In the genomic region with DNA sequence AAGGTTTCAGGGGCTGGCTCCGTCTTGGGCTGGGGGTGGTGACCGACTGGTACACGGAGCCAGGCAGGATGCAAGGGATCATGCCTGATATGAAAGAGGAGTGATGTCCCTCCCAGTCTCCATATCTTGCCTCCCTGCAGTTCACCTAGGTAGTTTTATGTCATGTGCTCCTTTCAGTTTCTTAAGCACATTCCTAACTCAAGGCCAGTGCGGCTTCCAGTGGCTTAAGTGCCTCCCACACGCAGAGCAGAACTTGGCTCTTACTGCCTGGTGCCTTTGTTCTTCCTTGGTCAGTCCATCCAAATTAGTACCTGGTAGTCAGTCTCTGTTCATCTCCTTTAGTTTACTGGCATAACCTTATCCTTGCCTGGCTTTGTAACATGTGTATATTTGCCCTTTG, we compare ENCODE assay signal across 19 mouse cellular contexts.
"Had no signal": no experiment of that assay in that cellular context is flagged by ENCODE, and none has a peak within 500 bp of the region (broad histone marks: within the 10 kb centered on the region; RNA-seq: fewer than 3 reads in every experiment).

No protein-coding gene starts in this region.

- H3K27me3 ChIP-seq: limb, embryonic 13.5 days; liver, embryonic 12.5 days; liver, embryonic 15.5 days; lung, embryonic 15.5 days had no signal

- H3K9me3 ChIP-seq: limb, embryonic 10.5 days; limb, embryonic 13.5 days; liver, embryonic 12.5 days; liver, embryonic 15.5 days; lung, embryonic 15.5 days; megakaryocyte, embryonic 14.5 days; midbrain, embryonic 10.5 days had no signal

- ATAC-seq: intestine, postnatal 0 days; liver, embryonic 12.5 days had no signal

- H3K4me2 ChIP-seq: limb, embryonic 13.5 days; liver, embryonic 12.5 days; liver, embryonic 15.5 days; lung, embryonic 15.5 days had no signal

- H3K4me3 ChIP-seq: limb, embryonic 10.5 days; limb, embryonic 13.5 days; liver, embryonic 12.5 days; liver, embryonic 15.5 days; lung, embryonic 15.5 days; megakaryocyte, embryonic 14.5 days; midbrain, embryonic 10.5 days had no signal

- H3K27ac ChIP-seq: limb, embryonic 10.5 days; limb, embryonic 13.5 days; liver, embryonic 12.5 days; liver, embryonic 15.5 days; lung, embryonic 15.5 days; midbrain, embryonic 10.5 days; stomach, postnatal 0 days had no signal

- H3K9ac ChIP-seq: limb, embryonic 13.5 days; liver, embryonic 12.5 days; liver, embryonic 15.5 days; lung, embryonic 15.5 days had no signal

- DNase-seq: kidney, adult 2 months; kidney, postnatal 14 days; kidney, postnatal 4 days; liver; midbrain, embryonic 14.5 days; right cerebral cortex, adult 18-20 months; right cerebral cortex, postnatal 14 days; right cerebral cortex, postnatal 4 days; thymus, adult 18-20 months; thymus, postnatal 36 days had no signal

- H3K36me3 ChIP-seq: limb, embryonic 10.5 days; limb, embryonic 13.5 days; liver, embryonic 12.5 days; liver, embryonic 15.5 days; lung, embryonic 15.5 days; midbrain, embryonic 10.5 days had no signal

- H3K4me1 ChIP-seq: megakaryocyte, embryonic 14.5 days had no signal
